Mouse (Mus musculus) kidney, adult 8-10 months (tissue): ENCODE data around the gene Lurap1.

Source experiments
- DNase-seq, 2 experiments: peaks; one replicate each; pipeline ENCODE4 v3.0.0; 2022

Lurap1 gene

GRCm38 (mm10) chr4:116100959-116101358 lies 50.2 kb downstream of the Lurap1 start:
- no peak for DNase-seq

DNA sequence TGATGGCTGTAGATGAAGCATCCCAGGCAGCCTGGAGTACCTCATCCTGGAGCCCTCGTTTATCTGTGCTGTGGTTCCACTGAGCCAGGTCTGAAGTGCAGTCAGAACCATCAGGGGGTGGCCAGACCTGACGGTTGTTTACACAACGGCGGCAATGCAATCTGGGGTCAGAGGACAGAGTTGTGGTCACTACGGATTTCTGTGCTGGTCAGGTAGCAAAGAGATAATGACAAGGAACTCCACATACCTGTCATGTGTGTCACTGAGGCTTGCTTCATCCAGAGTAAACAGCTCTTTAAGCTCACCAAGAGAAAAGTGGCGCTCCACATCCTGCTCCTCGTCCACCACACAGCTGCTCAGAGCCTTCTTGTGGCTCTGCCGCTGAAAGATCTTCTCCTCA lies 53.9 kb downstream of the Lurap1 start:
- no peak for DNase-seq

DNA sequence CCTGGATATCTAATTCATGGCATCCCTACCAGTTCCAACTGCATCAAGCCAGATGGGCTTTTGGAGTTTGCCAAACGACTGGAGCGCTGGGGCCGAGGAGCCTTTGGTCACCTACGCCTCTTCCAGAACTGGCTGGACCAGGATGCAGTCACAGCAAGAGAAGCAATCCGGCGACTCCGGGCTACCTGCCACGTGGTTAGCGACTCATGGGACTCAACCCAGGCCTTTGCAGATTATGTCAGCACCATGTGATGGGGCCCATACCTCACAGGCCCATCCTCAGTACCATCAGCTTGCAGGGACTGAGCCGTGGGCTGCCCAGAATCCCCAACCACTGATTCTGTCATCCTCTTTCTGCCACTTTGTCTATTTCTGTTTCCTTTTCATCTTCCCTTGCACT lies 54.8 kb downstream of the Lurap1 start:
- no peak for DNase-seq

DNA sequence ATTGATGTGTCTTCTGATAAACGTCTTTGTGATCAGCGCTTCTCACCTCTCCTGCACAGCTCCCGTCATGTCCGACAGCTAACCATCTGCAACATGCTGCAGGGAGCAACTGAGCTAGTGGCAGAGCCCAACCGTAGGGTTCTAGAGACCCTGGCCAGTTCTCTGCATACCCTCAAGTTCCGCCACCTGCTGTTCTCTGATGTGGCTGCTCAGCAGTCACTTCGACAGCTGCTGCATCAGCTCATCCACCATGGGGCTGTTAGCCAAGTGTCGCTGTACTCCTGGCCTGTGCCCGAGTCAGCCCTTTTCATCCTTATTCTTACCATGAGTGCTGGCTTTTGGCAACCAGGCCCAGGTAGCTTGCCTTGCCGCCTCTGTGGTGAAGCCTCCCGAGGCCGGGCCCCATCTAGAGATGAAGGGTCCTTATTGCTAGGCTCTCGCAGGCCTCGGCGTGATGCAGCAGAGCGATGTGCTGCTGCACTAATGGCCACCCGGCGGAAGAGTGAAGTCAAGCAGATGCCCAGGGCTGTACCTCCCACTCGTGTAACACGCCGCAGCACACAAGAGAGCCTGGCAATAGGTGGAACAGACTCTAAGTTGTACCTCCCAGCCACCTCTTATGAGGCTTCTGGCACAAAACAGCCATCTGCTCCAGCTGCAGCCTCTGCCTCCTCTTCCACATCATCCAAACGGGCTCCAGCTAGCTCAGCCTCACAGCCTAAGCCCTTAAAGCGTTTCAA lies 62.5 kb downstream of the Lurap1 start:
- DNase-seq = no peak
